Mouse (Mus musculus) embryonic facial prominence, embryonic 11.5 days (tissue): Measurements from ENCODE around the gene Gnptab. TPM values are rescaled to one million over a fixed set of nuclear protein-coding genes. Genes with fewer than 3 reads are reported as not detected.

ENCODE experiments used
- polyA plus RNA-seq: library from polyadenylated mRNA; unstranded; fragments of >200 nt; fragmentation: Nextera tagmentation; extraction: Ambion mirVana; gene quantifications from 2 replicates; pipeline ENCODE4 v1.2.1, GENCODE M21; 2014

Gnptab gene
- polyA plus RNA-seq, 1 experiment from 2014 or later, result 7.6 TPM

Other genes starting within 250 kb of the Gnptab start
- 18.0 and 18.9 TPM in 2 replicates for gene Parpbp, start 232.2 kb upstream of the Gnptab start, polyA plus RNA-seq
- gene Nup37, start 232.1 kb upstream of the Gnptab start, polyA plus RNA-seq, result 115 and 118 TPM in 2 replicates
- 51.1 and 53.4 TPM in 2 replicates for gene Washc3, start 178.0 kb upstream of the Gnptab start, polyA plus RNA-seq
- gene Dram1, start 52 bp upstream of the Gnptab start, polyA plus RNA-seq, result 0.62 and 0.74 TPM in 2 replicates
- 0.43 TPM in 1 of 2 replicates, not detected in the other for gene Sycp3, start 80.4 kb downstream of the Gnptab start, polyA plus RNA-seq
- gene Chpt1, start 124.9 kb downstream of the Gnptab start, polyA plus RNA-seq, result 20.8 and 27.9 TPM in 2 replicates
- 2.7 and 5.3 TPM in 2 replicates for gene Mybpc1, start 226.0 kb downstream of the Gnptab start, polyA plus RNA-seq